Mouse (Mus musculus) liver, embryonic 11.5 days (tissue): Measurements from ENCODE around the gene Il17d. TPM values are rescaled to one million over a fixed set of nuclear protein-coding genes. Genes with fewer than 3 reads are reported as not detected.

Experiments used
- ATAC-seq: fragments of 200-750 bp; cut with Nextera tagmentation; replicated peaks from 2 replicates; pipeline ENCODE4 v1.8.0; 2017; ENCODE audit warnings: moderate number of reproducible peaks, mild to moderate bottlenecking, moderate TSS enrichment, moderate library complexity; ENCODE audit not compliant: low FRiP score
- DNase-seq: peaks from one replicate; pipeline ENCODE4 v3.0.0-alpha.2; 2017; ENCODE audit warnings: low spot score
- H3K27ac ChIP-seq: fragments of 300-500 bp; sonication (generic); 2 replicates; pipeline ENCODE4 v1.5.1; 2014; ENCODE audit warnings: mild to moderate bottlenecking, low read depth, low read length, control low read depth
- H3K27me3 ChIP-seq: fragments of 300-500 bp; sonication (generic); replicated peaks from 2 replicates; pipeline ENCODE4 v1.6.1; 2014; ENCODE audit warnings: low read length, mixed read lengths; ENCODE audit not compliant: control insufficient read depth, insufficient read depth
- H3K36me3 ChIP-seq: fragments of 300-500 bp; sonication (generic); 2 replicates; pipeline ENCODE4 v1.6.1; 2014; ENCODE audit warnings: mild to moderate bottlenecking, low read length, moderate library complexity, mixed read lengths; ENCODE audit not compliant: control insufficient read depth, insufficient read depth
- H3K4me1 ChIP-seq: fragments of 300-500 bp; sonication (generic); replicated peaks from 2 replicates; pipeline ENCODE4 v1.6.1; 2014; ENCODE audit warnings: low read length, mixed read lengths; ENCODE audit not compliant: control insufficient read depth, insufficient read depth
- H3K4me2 ChIP-seq: fragments of 300-500 bp; sonication (generic); 2 replicates; pipeline ENCODE4 v1.6.1; 2014; ENCODE audit warnings: mild to moderate bottlenecking, control low read depth, moderate library complexity
- H3K4me3 ChIP-seq: fragments of 300-500 bp; sonication (generic); 2 replicates; pipeline ENCODE4 v1.5.1; 2014; ENCODE audit warnings: low read depth, low read length, control low read depth
- H3K9ac ChIP-seq: fragments of 300-500 bp; sonication (generic); 2 replicates; pipeline ENCODE4 v1.6.1; 2014; ENCODE audit warnings: low read depth, low read length, control low read depth
- H3K9me3 ChIP-seq: fragments of 300-500 bp; sonication (generic); 2 replicates; pipeline ENCODE4 v1.6.1; 2016; ENCODE audit warnings: low read length, inconsistent platforms, mixed read lengths; ENCODE audit not compliant: control insufficient read depth
- WGBS: fragments of 180-500 bp; shearing (Covaris S2); extraction: QIAGEN DNeasy Blood & Tissue Kit; methylation state at CpG from one replicate; pipeline ENCODE4 v1.1.7; 2014; 5-methylcytosine and 5-hydroxymethylcytosine counted together
- polyA plus RNA-seq: library from polyadenylated mRNA; unstranded; fragments of >200 nt; fragmentation: Nextera tagmentation; extraction: Ambion mirVana; gene quantifications from 2 replicates; pipeline ENCODE4 v1.2.1, GENCODE M21; 2014

Gene Il17d
- polyA plus RNA-seq, 1 experiment from 2014 or later, result 0.26 TPM

- no peaks in the 10 kb centered on the region for H3K9me3 ChIP-seq
- DNase-seq (no peak), ATAC-seq (no peak)
- H3K9ac ChIP-seq, result no peak overlapping the region
- no peaks in the 10 kb centered on the region for H3K36me3 ChIP-seq
- H3K4me1 ChIP-seq, result peaks cover 8% of the 10 kb centered on the region
- no peak overlapping the region for H3K4me2 ChIP-seq
- peaks cover 15% of the 10 kb centered on the region for H3K27me3 ChIP-seq
- H3K4me3 ChIP-seq, result no peak overlapping the region
- H3K27ac ChIP-seq, result no peak overlapping the region
- WGBS, result 85% methylated on average over 3 of the region's 3 CpGs
Measured at GRCm38 (mm10) chr14:57532577-57532976, 8.0 kb downstream of the Il17d start.

- no peak overlapping the region for H3K27ac ChIP-seq
- ATAC-seq (no peak), DNase-seq (no peak)
- no peak overlapping the region for H3K4me2 ChIP-seq
- no peak overlapping the region for H3K4me3 ChIP-seq
- H3K36me3 ChIP-seq, result no peaks in the 10 kb centered on the region
- no peak overlapping the region for H3K9ac ChIP-seq
- 34% methylated on average over 3 of the region's 3 CpGs for WGBS
- H3K4me1 ChIP-seq, result peaks cover 10% of the 10 kb centered on the region
- peaks cover 15% of the 10 kb centered on the region for H3K27me3 ChIP-seq
- H3K9me3 ChIP-seq, result no peaks in the 10 kb centered on the region
Measured at GRCm38 (mm10) chr14:57533214-57533613, 8.6 kb downstream of the Il17d start.

GRCm38 (mm10) chr14:57533841-57534240 lies 9.3 kb downstream of the Il17d start:
- no peak overlapping the region for H3K27ac ChIP-seq
- no peak overlapping the region for H3K4me3 ChIP-seq
- H3K9ac ChIP-seq, result no peak overlapping the region
- H3K4me2 ChIP-seq, result no peak overlapping the region
- no peaks in the 10 kb centered on the region for H3K36me3 ChIP-seq
- DNase-seq (no peak), ATAC-seq (no peak)
- peaks cover 10% of the 10 kb centered on the region for H3K4me1 ChIP-seq
- 35% methylated on average over 11 of the region's 11 CpGs for WGBS
- no peaks in the 10 kb centered on the region for H3K9me3 ChIP-seq
- peaks cover 15% of the 10 kb centered on the region for H3K27me3 ChIP-seq

- Histone ChIP-seq H3K4me3 (no peak overlapping the region), H3K36me3 (no peaks in the 10 kb centered on the region), H3K27ac (no peak overlapping the region), H3K9ac (no peak overlapping the region), H3K9me3 (no peaks in the 10 kb centered on the region), H3K4me1 (peaks cover 8% of the 10 kb centered on the region), H3K27me3 (peaks cover 15% of the 10 kb centered on the region), H3K4me2 (no peak overlapping the region)
- 34% methylated on average over 5 of the region's 5 CpGs for WGBS
- DNase-seq (no peak), ATAC-seq (no peak)
Measured at GRCm38 (mm10) chr14:57534346-57534745, 9.8 kb downstream of the Il17d start.

- DNase-seq, result no peak
- Histone ChIP-seq H3K4me3 (no peak overlapping the region), H3K4me2 (no peak overlapping the region), H3K27ac (no peak overlapping the region), H3K4me1 (peaks cover 2% of the 10 kb centered on the region), H3K27me3 (peaks cover 15% of the 10 kb centered on the region), H3K9ac (no peak overlapping the region), H3K36me3 (no peaks in the 10 kb centered on the region), H3K9me3 (no peaks in the 10 kb centered on the region)
- ATAC-seq, result no peak
- 25% methylated on average over 8 of the region's 8 CpGs for WGBS
Measured at GRCm38 (mm10) chr14:57534961-57535360, 10.4 kb downstream of the Il17d start.

GRCm38 (mm10) chr14:57535646-57536045 lies 11.1 kb downstream of the Il17d start:
- H3K4me1 ChIP-seq, result peaks cover 2% of the 10 kb centered on the region
- no peak overlapping the region for H3K9ac ChIP-seq
- H3K27ac ChIP-seq, result no peak overlapping the region
- H3K36me3 ChIP-seq, result no peaks in the 10 kb centered on the region
- H3K4me2 ChIP-seq, result no peak overlapping the region
- peaks cover 15% of the 10 kb centered on the region for H3K27me3 ChIP-seq
- ATAC-seq (no peak), DNase-seq (no peak)
- 81% methylated on average over 6 of the region's 6 CpGs for WGBS
- H3K4me3 ChIP-seq, result no peak overlapping the region
- no peaks in the 10 kb centered on the region for H3K9me3 ChIP-seq

GRCm38 (mm10) chr14:57536820-57537219 lies 12.2 kb downstream of the Il17d start:
- Histone ChIP-seq H3K4me3 (no peak overlapping the region), H3K4me1 (peaks cover 2% of the 10 kb centered on the region), H3K9ac (no peak overlapping the region), H3K9me3 (no peaks in the 10 kb centered on the region), H3K4me2 (no peak overlapping the region), H3K27me3 (peaks cover 15% of the 10 kb centered on the region), H3K27ac (no peak overlapping the region), H3K36me3 (no peaks in the 10 kb centered on the region)
- 56% methylated on average over 9 of the region's 9 CpGs for WGBS
- ATAC-seq (no peak), DNase-seq (no peak)

- H3K4me3 ChIP-seq, result no peak overlapping the region
- no peak for ATAC-seq
Measured at GRCm38 (mm10) chr14:57537261-57538015, 12.9 kb downstream of the Il17d start.

GRCm38 (mm10) chr14:57540683-57541082 lies 16.1 kb downstream of the Il17d start:
- Histone ChIP-seq H3K4me3 (no peak overlapping the region), H3K9me3 (no peaks in the 10 kb centered on the region), H3K27ac (no peak overlapping the region), H3K36me3 (no peaks in the 10 kb centered on the region), H3K4me1 (peaks cover 9% of the 10 kb centered on the region), H3K9ac (no peak overlapping the region), H3K27me3 (no peaks in the 10 kb centered on the region; the same call in 1 of the 2 replicates), H3K4me2 (no peak overlapping the region)
- WGBS, result 78% methylated on average over 11 of the region's 11 CpGs
- no peak for ATAC-seq
- no peak for DNase-seq

More at GRCm38 (mm10) chr14:57537261-57538015, 12.9 kb downstream of the Il17d start:
- no peak for DNase-seq
- no peak overlapping the region for H3K27ac ChIP-seq
- H3K4me1 ChIP-seq, result peaks cover 5% of the 10 kb centered on the region
- peaks cover 15% of the 10 kb centered on the region for H3K27me3 ChIP-seq
- H3K4me2 ChIP-seq, result peak overlapping the region; percentile 33
- no peaks in the 10 kb centered on the region for H3K36me3 ChIP-seq
- 24% methylated on average over 16 of the region's 16 CpGs for WGBS
- peak overlapping the region; percentile 20; the same call in 1 of the 2 replicates for H3K9ac ChIP-seq
- H3K9me3 ChIP-seq, result no peaks in the 10 kb centered on the region
